Mouse (Mus musculus): Measurements from ENCODE around the gene Otud7a.

Otud7a gene

GRCm38 (mm10) chr7:63697921-63698320 lies 253.4 kb downstream of the Otud7a start:
- DNase-seq (ENCODE audit: low spot score in 2 of 2) = no peak

GRCm38 (mm10) chr7:63717903-63718302 lies 273.4 kb downstream of the Otud7a start:
- DNase-seq (ENCODE audit: low spot score in 2 of 2) = no peak

- DNase-seq (ENCODE audit: low spot score in 2 of 2) = no peak
These were observed 274.8 kb downstream of the Otud7a start for GRCm38 (mm10) chr7:63719183-63719944.

GRCm38 (mm10) chr7:63720682-63721081 lies 276.1 kb downstream of the Otud7a start:
- DNase-seq (ENCODE audit: low spot score in 2 of 2) = no peak

GRCm38 (mm10) chr7:63725040-63725729 lies 280.6 kb downstream of the Otud7a start:
- DNase-seq (ENCODE audit: low spot score in 2 of 2) = no peak

- no peak for DNase-seq (ENCODE audit: low spot score in 2 of 2)
These were observed 285.1 kb downstream of the Otud7a start for GRCm38 (mm10) chr7:63729605-63730004.

- no peak for DNase-seq (ENCODE audit: low spot score in 2 of 2)
These were observed 285.5 kb downstream of the Otud7a start for GRCm38 (mm10) chr7:63730012-63730411.

GRCm38 (mm10) chr7:63737725-63738124 lies 293.2 kb downstream of the Otud7a start:
- peak in 1 of 2 experiments; percentile 20 for DNase-seq (ENCODE audit: low spot score in 2 of 2)

- no peak for DNase-seq (ENCODE audit: low spot score in 2 of 2)
These were observed 293.6 kb downstream of the Otud7a start for GRCm38 (mm10) chr7:63738142-63738541.

GRCm38 (mm10) chr7:63743116-63743515 lies 298.6 kb downstream of the Otud7a start:
- DNase-seq (ENCODE audit: low spot score in 2 of 2) = no peak

- DNase-seq (ENCODE audit: low spot score in 2 of 2) = no peak
These were observed 307.5 kb downstream of the Otud7a start for GRCm38 (mm10) chr7:63752081-63752480.

GRCm38 (mm10) chr7:63753274-63753751 lies 308.8 kb downstream of the Otud7a start:
- DNase-seq (ENCODE audit: low spot score in 2 of 2) = peak; percentile 69 to 70

GRCm38 (mm10) chr7:63754573-63755475 lies 310.3 kb downstream of the Otud7a start:
- DNase-seq (ENCODE audit: low spot score in 2 of 2) = peak; percentile 65 to 83

GRCm38 (mm10) chr7:63755476-63755948 lies 311.0 kb downstream of the Otud7a start:
- peak; percentile 69 to 90 for DNase-seq (ENCODE audit: low spot score in 2 of 2)

GRCm38 (mm10) chr7:63757136-63757677 lies 312.7 kb downstream of the Otud7a start:
- DNase-seq (ENCODE audit: low spot score in 2 of 2) = no peak

GRCm38 (mm10) chr7:63757678-63758239 lies 313.2 kb downstream of the Otud7a start:
- no peak for DNase-seq (ENCODE audit: low spot score in 2 of 2)

GRCm38 (mm10) chr7:63758240-63758826 lies 313.8 kb downstream of the Otud7a start:
- DNase-seq (ENCODE audit: low spot score in 2 of 2) = no peak

- no peak for DNase-seq (ENCODE audit: low spot score in 2 of 2)
These were observed 315.1 kb downstream of the Otud7a start for GRCm38 (mm10) chr7:63759606-63760005.

GRCm38 (mm10) chr7:63762529-63762928 lies 318.0 kb downstream of the Otud7a start:
- DNase-seq (ENCODE audit: low spot score in 2 of 2) = no peak

GRCm38 (mm10) chr7:63768398-63769029 lies 324.0 kb downstream of the Otud7a start:
- peak in 1 of 2 experiments; percentile 34 for DNase-seq (ENCODE audit: low spot score in 2 of 2)
